Mouse (Mus musculus) liver, postnatal 0 days (tissue): ENCODE results near the gene Kctd19. TPM values are rescaled to one million over a fixed set of nuclear protein-coding genes. Genes with fewer than 3 reads are reported as not detected.

Source experiments
- ATAC-seq: fragments of 200-750 bp; cut with Nextera tagmentation; 2 replicates; pipeline ENCODE4 v1.8.0; 2017; ENCODE audit warnings: mild to moderate bottlenecking, moderate library complexity
- DNase-seq: peaks from one replicate; pipeline ENCODE4 v3.0.0-alpha.2; 2016
- H3K27ac ChIP-seq: fragments of 300-500 bp; sonication (generic); 2 replicates; pipeline ENCODE4 v1.5.1; 2014; ENCODE audit warnings: antibody characterized with exemption, moderate library complexity, mild to moderate bottlenecking, low read depth
- H3K27me3 ChIP-seq: fragments of 300-500 bp; sonication (generic); 2 replicates; pipeline ENCODE4 v1.6.1; 2014; ENCODE audit warnings: low read length, control low read depth, mixed read lengths; ENCODE audit not compliant: insufficient read depth
- H3K36me3 ChIP-seq: fragments of 300-500 bp; sonication (generic); replicated peaks from 2 replicates; pipeline ENCODE4 v1.6.1; 2014; ENCODE audit warnings: mild to moderate bottlenecking, control low read depth, low read length, moderate library complexity, mixed read lengths; ENCODE audit not compliant: insufficient read depth
- H3K4me1 ChIP-seq: fragments of 300-500 bp; sonication (generic); 2 replicates; pipeline ENCODE4 v1.6.1; 2014; ENCODE audit warnings: antibody characterized with exemption, mild to moderate bottlenecking, control low read depth; ENCODE audit not compliant: insufficient read depth
- H3K4me2 ChIP-seq: fragments of 300-500 bp; sonication (generic); 2 replicates; pipeline ENCODE4 v1.6.1; 2014; ENCODE audit warnings: low read depth, mild to moderate bottlenecking, low read length, moderate library complexity, mixed read lengths
- H3K4me3 ChIP-seq: fragments of 300-500 bp; sonication (generic); 2 replicates; pipeline ENCODE4 v1.5.1; 2014; ENCODE audit warnings: low read depth, low read length
- H3K9ac ChIP-seq: fragments of 300-500 bp; sonication (generic); replicated peaks from 2 replicates; pipeline ENCODE4 v1.6.1; 2014; ENCODE audit warnings: mild to moderate bottlenecking, moderate library complexity
- H3K9me3 ChIP-seq: fragments of 300-500 bp; sonication (generic); 2 replicates; pipeline ENCODE4 v1.6.1; 2016; ENCODE audit warnings: mild to moderate bottlenecking, control low read depth, low read length, mixed read lengths
- CTCF ChIP-seq: sonication (generic); IDR thresholded peaks from 2 replicates; pipeline ENCODE4 v1.5.1; 2016; ENCODE audit warnings: antibody characterized with exemption, low read depth
- EP300 ChIP-seq: IDR thresholded peaks from 2 replicates; pipeline ENCODE4 v1.6.1; 2016; ENCODE audit warnings: antibody characterized with exemption, low read depth, mild to moderate bottlenecking
- WGBS: fragments of 180-500 bp; shearing (Covaris S2); extraction: QIAGEN DNeasy Blood & Tissue Kit; methylation state at CpG from one replicate; pipeline ENCODE4 v1.1.7; 2014; ENCODE audit not compliant: insufficient replicate concordance; 5-methylcytosine and 5-hydroxymethylcytosine counted together
- polyA plus RNA-seq: library from polyadenylated mRNA; unstranded; fragments of >200 nt; fragmentation: Nextera tagmentation; extraction: Ambion mirVana; gene quantifications from 2 replicates; pipeline ENCODE4 v1.2.1, GENCODE M21; 2015

Kctd19 gene
- polyA plus RNA-seq: not detected in 2 replicates

GRCm38 (mm10) chr8:105413391-105413790, at the start of gene Kctd19, which contains the start of gene Lrrc36:
Gene Kctd19 (minus strand): TSS chr8:105413502.
Gene Lrrc36 (plus strand): TSS chr8:105413571.
- peaks cover 20% of the 10 kb centered on the region for H3K27me3 ChIP-seq
- peak; percentile 51 for TF ChIP-seq CTCF
- no peak for TF ChIP-seq EP300
- H3K4me3 ChIP-seq: peak within 1 kb of the TSS; percentile 24
- 1% methylated on average over 34 of the region's 34 CpGs for WGBS
- H3K4me2 ChIP-seq: peak within 1 kb of the TSS; percentile 67
- H3K36me3 ChIP-seq: no peaks in the 10 kb centered on the region
- H3K27ac ChIP-seq: no peak within 1 kb of the TSS
- no peaks in the 10 kb centered on the region for H3K9me3 ChIP-seq
- peak; percentile 80 for ATAC-seq
- no peak within 1 kb of the TSS for H3K9ac ChIP-seq
- peak; percentile 74 for DNase-seq
- H3K4me1 ChIP-seq: peaks cover 7% of the 10 kb centered on the region

- no peaks in the 10 kb centered on the region for H3K9me3 ChIP-seq
- no peaks in the 10 kb centered on the region for H3K36me3 ChIP-seq
- H3K4me3 ChIP-seq: no peak overlapping the region
- WGBS: 57% methylated on average over 13 of the region's 13 CpGs
- H3K4me2 ChIP-seq: no peak overlapping the region
- no peak overlapping the region for H3K27ac ChIP-seq
- ATAC-seq (no peak), DNase-seq (no peak)
- no peak overlapping the region for H3K9ac ChIP-seq
- H3K27me3 ChIP-seq: no peaks in the 10 kb centered on the region
- no peak for TF ChIP-seq EP300
- no peak for TF ChIP-seq CTCF
- no peaks in the 10 kb centered on the region for H3K4me1 ChIP-seq
Observed at GRCm38 (mm10) chr8:105461085-105461803, 47.9 kb upstream of the Kctd19 start.

GRCm38 (mm10) chr8:105455218-105455617, 41.9 kb upstream of the Kctd19 start:
- peak overlapping the region; percentile 49 for H3K27ac ChIP-seq
- no peaks in the 10 kb centered on the region for H3K36me3 ChIP-seq
- H3K9ac ChIP-seq: 0 out of 2 replicates have a peak overlapping the region, but pooled peaks have one; percentile 35
- 16% methylated on average over 10 of the region's 10 CpGs for WGBS
- ATAC-seq: peak; percentile 38; the same call in 1 of the 2 replicates
- H3K9me3 ChIP-seq: no peaks in the 10 kb centered on the region
- no peaks in the 10 kb centered on the region for H3K4me1 ChIP-seq
- H3K27me3 ChIP-seq: no peaks in the 10 kb centered on the region
- H3K4me3 ChIP-seq: peak overlapping the region; percentile 13; the same call in 1 of the 2 replicates
- DNase-seq: no peak
- H3K4me2 ChIP-seq: peak overlapping the region; percentile 45
- 0 out of 2 replicates have a peak, but pooled peaks have one; percentile 8 for TF ChIP-seq EP300
- TF ChIP-seq CTCF: no peak

- DNase-seq (no peak), ATAC-seq (no peak)
- Histone ChIP-seq H3K4me3 (no peak overlapping the region), H3K9ac (no peak overlapping the region), H3K4me1 (peaks cover 5% of the 10 kb centered on the region; the same call in 1 of the 2 replicates), H3K36me3 (no peaks in the 10 kb centered on the region), H3K27me3 (no peaks in the 10 kb centered on the region), H3K27ac (no peak overlapping the region), H3K9me3 (no peaks in the 10 kb centered on the region), H3K4me2 (no peak overlapping the region)
- no peak for TF ChIP-seq EP300
- no peak for TF ChIP-seq CTCF
- WGBS: 53% methylated on average over 5 of the region's 5 CpGs
Observed at GRCm38 (mm10) chr8:105454088-105454487, 40.8 kb upstream of the Kctd19 start.

GRCm38 (mm10) chr8:105453296-105453695, 40.0 kb upstream of the Kctd19 start:
- no peaks in the 10 kb centered on the region for H3K27me3 ChIP-seq
- TF ChIP-seq EP300 (no peak), CTCF (peak; percentile 49)
- H3K4me3 ChIP-seq: no peak overlapping the region
- H3K9me3 ChIP-seq: no peaks in the 10 kb centered on the region
- no peaks in the 10 kb centered on the region for H3K36me3 ChIP-seq
- WGBS: 45% methylated on average over 5 of the region's 5 CpGs
- peaks cover 8% of the 10 kb centered on the region; the same call in 1 of the 2 replicates for H3K4me1 ChIP-seq
- no peak for DNase-seq
- H3K9ac ChIP-seq: no peak overlapping the region
- no peak overlapping the region for H3K27ac ChIP-seq
- no peak for ATAC-seq
- no peak overlapping the region for H3K4me2 ChIP-seq

- ATAC-seq (no peak), DNase-seq (no peak)
- Histone ChIP-seq H3K27ac (no peak overlapping the region), H3K27me3 (no peaks in the 10 kb centered on the region), H3K4me3 (no peak overlapping the region), H3K9me3 (no peaks in the 10 kb centered on the region), H3K9ac (no peak overlapping the region), H3K4me1 (peaks cover 8% of the 10 kb centered on the region), H3K36me3 (no peaks in the 10 kb centered on the region), H3K4me2 (no peak overlapping the region)
- WGBS: 66% methylated on average over 15 of the region's 15 CpGs
- TF ChIP-seq CTCF (no peak), EP300 (no peak)
Observed at GRCm38 (mm10) chr8:105451903-105452603, 38.8 kb upstream of the Kctd19 start.
